Mouse (Mus musculus): ENCODE data around the gene Tcte3. TPM values are rescaled to one million over a fixed set of nuclear protein-coding genes. Genes with fewer than 3 reads are reported as not detected.
"Not testable (repeated sequence)": the region's sequence is repeated elsewhere in the genome, so short reads cannot be mapped to it uniquely, and the experiment has no call there.

The Tcte3 gene
- polyA plus RNA-seq, 1 experiment from 2014 or later, result not detected

DNA sequence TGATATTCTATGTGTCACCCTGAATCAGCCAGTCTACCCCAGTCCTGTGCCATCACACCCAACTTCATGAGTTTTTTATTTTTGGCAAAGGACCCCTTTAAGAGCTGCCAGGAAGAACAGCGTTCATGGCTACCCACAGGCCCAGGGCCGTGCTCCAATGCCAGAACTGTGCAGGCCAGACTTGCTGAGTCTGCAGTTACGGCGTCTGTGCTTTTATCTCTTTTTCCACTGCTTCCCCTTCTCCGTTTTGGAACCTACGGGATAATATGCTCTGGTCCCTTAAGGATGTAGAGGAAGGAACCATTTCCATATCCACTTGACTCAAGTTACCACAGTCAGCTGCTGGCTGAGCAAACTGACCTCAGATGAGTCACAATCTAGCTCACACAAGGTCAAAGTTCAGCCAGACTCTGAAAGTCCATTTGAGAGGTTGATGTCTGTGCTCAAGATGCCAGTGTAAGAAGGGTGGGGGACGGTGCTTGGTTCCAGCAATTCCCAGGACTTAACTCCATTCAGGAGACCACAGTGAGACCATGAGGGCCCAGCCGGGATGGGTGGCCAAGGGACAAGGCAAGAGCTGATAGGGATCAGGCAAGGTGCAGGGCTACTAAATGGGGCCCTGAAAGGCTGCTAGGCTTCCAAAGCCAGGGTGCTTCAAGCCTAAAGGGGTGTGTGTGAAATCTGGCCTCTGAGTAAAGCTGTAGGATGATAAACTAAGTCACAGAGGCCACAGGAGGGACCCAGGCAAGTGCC is 26.9 kb upstream of the Tcte3 start:
- WGBS, result 62% methylated on average over 8 of the region's 8 CpGs
- no peak overlapping the region for H3K4me3 ChIP-seq (replicated peaks; ENCODE audit: low read length)
- no peak overlapping the region for H3K27ac ChIP-seq (ENCODE audit: low read length)
- no peak overlapping the region for H3K9ac ChIP-seq (replicated peaks; ENCODE audit: low read depth, low read length)
- no peak overlapping the region for H3K4me2 ChIP-seq (ENCODE audit: low read length)
- H3K4me1 ChIP-seq (replicated peaks; ENCODE audit: control insufficient read depth, insufficient read depth, low read length), result peaks cover 15% of the 10 kb centered on the region
- no peaks in the 10 kb centered on the region for H3K27me3 ChIP-seq (replicated peaks; ENCODE audit: control insufficient read depth, insufficient read depth, low read length)
- no peaks in the 10 kb centered on the region for H3K36me3 ChIP-seq (ENCODE audit: control insufficient read depth, insufficient read depth)
- no peaks in the 10 kb centered on the region for H3K9me3 ChIP-seq (ENCODE audit: control insufficient read depth, low read length)
- ATAC-seq, result no peak

GRCm38 (mm10) chr17:15066911-15067310 is 25.6 kb upstream of the Tcte3 start:
- Histone ChIP-seq H3K9me3 (ENCODE audit: control insufficient read depth, low read length) (no peaks in the 10 kb centered on the region), H3K36me3 (ENCODE audit: control insufficient read depth, insufficient read depth) (0 out of 2 replicates have a peak, but pooled peaks cover 4% of the 10 kb centered on the region), H3K27ac (ENCODE audit: low read length) (no peak overlapping the region), H3K4me2 (ENCODE audit: low read length) (no peak overlapping the region), H3K9ac (replicated peaks; ENCODE audit: low read depth, low read length) (no peak overlapping the region), H3K4me1 (replicated peaks; ENCODE audit: control insufficient read depth, insufficient read depth, low read length) (peaks cover 15% of the 10 kb centered on the region), H3K4me3 (replicated peaks; ENCODE audit: low read length) (no peak overlapping the region), H3K27me3 (replicated peaks; ENCODE audit: control insufficient read depth, insufficient read depth, low read length) (no peaks in the 10 kb centered on the region)
- ATAC-seq, result no peak
- 32% methylated on average over 1 of the region's 1 CpGs for WGBS

GRCm38 (mm10) chr17:15066066-15066465 is 24.8 kb upstream of the Tcte3 start:
- peaks cover 9% of the 10 kb centered on the region; the same call in 1 of the 2 replicates for H3K36me3 ChIP-seq (ENCODE audit: control insufficient read depth, insufficient read depth)
- peak overlapping the region; percentile 40 for H3K9ac ChIP-seq (replicated peaks; ENCODE audit: low read depth, low read length)
- 17% methylated on average over 6 of the region's 6 CpGs for WGBS
- H3K4me3 ChIP-seq (replicated peaks; ENCODE audit: low read length), result peak overlapping the region; percentile 25
- H3K9me3 ChIP-seq (ENCODE audit: control insufficient read depth, low read length), result no peaks in the 10 kb centered on the region
- H3K4me2 ChIP-seq (ENCODE audit: low read length), result peak overlapping the region; percentile 49
- H3K27ac ChIP-seq (ENCODE audit: low read length), result no peak overlapping the region; the same call in 1 of the 2 replicates
- no peaks in the 10 kb centered on the region for H3K27me3 ChIP-seq (replicated peaks; ENCODE audit: control insufficient read depth, insufficient read depth, low read length)
- peaks cover 15% of the 10 kb centered on the region for H3K4me1 ChIP-seq (replicated peaks; ENCODE audit: control insufficient read depth, insufficient read depth, low read length)
- peak; percentile 73 for ATAC-seq

DNA sequence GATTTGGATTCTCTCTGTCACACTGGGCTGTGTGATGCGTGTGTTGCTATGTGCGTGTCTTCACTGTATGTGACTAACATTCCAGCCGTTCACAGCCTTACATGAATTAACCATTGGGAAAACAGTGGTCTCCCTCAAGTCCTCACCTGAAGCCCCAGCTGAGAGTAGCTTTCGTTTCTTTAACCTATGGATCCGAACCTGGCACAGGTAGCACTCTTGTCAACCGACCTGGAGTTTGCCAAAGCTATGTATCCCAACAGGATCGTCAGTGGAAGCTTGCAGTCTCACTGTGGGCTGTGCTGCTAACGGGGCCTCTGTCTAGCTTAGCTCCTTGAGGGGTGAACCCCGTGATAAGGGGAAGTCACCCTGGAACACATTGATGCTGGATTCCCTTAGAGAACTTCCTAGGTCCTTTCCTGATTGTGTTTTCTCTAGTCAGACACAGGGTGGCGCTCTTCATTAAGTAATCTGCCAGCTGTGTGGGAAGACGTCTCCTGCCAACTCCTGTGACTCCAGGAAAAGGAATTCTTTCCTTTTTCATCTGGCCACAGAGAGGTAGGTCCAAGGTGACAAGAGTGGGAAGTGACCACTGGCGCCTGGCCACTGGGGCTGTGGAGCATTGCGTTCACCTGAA is 24.2 kb upstream of the Tcte3 start:
- H3K9ac ChIP-seq (replicated peaks; ENCODE audit: low read depth, low read length), result peak overlapping the region; percentile 40
- peaks cover 10% of the 10 kb centered on the region; the same call in 1 of the 2 replicates for H3K36me3 ChIP-seq (ENCODE audit: control insufficient read depth, insufficient read depth)
- ATAC-seq, result peak; percentile 76
- H3K27me3 ChIP-seq (replicated peaks; ENCODE audit: control insufficient read depth, insufficient read depth, low read length), result no peaks in the 10 kb centered on the region
- H3K4me3 ChIP-seq (replicated peaks; ENCODE audit: low read length), result peak overlapping the region; percentile 25
- peak overlapping the region; percentile 49 for H3K4me2 ChIP-seq (ENCODE audit: low read length)
- H3K4me1 ChIP-seq (replicated peaks; ENCODE audit: control insufficient read depth, insufficient read depth, low read length), result peaks cover 15% of the 10 kb centered on the region
- no peak overlapping the region; the same call in 1 of the 2 replicates for H3K27ac ChIP-seq (ENCODE audit: low read length)
- no peaks in the 10 kb centered on the region for H3K9me3 ChIP-seq (ENCODE audit: control insufficient read depth, low read length)
- 40% methylated on average over 13 of the region's 13 CpGs for WGBS

GRCm38 (mm10) chr17:15060356-15060755 is 19.1 kb upstream of the Tcte3 start:
- Histone ChIP-seq H3K4me3 (replicated peaks; ENCODE audit: low read length) (no peak overlapping the region), H3K9ac (replicated peaks; ENCODE audit: low read depth, low read length) (no peak overlapping the region), H3K27me3 (replicated peaks; ENCODE audit: control insufficient read depth, insufficient read depth, low read length) (no peaks in the 10 kb centered on the region), H3K27ac (ENCODE audit: low read length) (no peak overlapping the region), H3K4me2 (ENCODE audit: low read length) (no peak overlapping the region), H3K9me3 (ENCODE audit: control insufficient read depth, low read length) (no peaks in the 10 kb centered on the region), H3K36me3 (ENCODE audit: control insufficient read depth, insufficient read depth) (peaks cover 10% of the 10 kb centered on the region), H3K4me1 (replicated peaks; ENCODE audit: control insufficient read depth, insufficient read depth, low read length) (peaks cover 7% of the 10 kb centered on the region; the same call in 1 of the 2 replicates)
- WGBS, result 92% methylated on average over 6 of the region's 6 CpGs
- ATAC-seq, result no peak

- Histone ChIP-seq H3K36me3 (ENCODE audit: control insufficient read depth, insufficient read depth) (peaks cover 10% of the 10 kb centered on the region), H3K9ac (replicated peaks; ENCODE audit: low read depth, low read length) (no peak overlapping the region), H3K4me1 (replicated peaks; ENCODE audit: control insufficient read depth, insufficient read depth, low read length) (peaks cover 7% of the 10 kb centered on the region; the same call in 1 of the 2 replicates), H3K4me3 (replicated peaks; ENCODE audit: low read length) (no peak overlapping the region), H3K9me3 (ENCODE audit: control insufficient read depth, low read length) (no peaks in the 10 kb centered on the region), H3K27ac (ENCODE audit: low read length) (no peak overlapping the region), H3K4me2 (ENCODE audit: low read length) (no peak overlapping the region), H3K27me3 (replicated peaks; ENCODE audit: control insufficient read depth, insufficient read depth, low read length) (no peaks in the 10 kb centered on the region)
- WGBS, result 96% methylated on average over 14 of the region's 14 CpGs
- ATAC-seq, result no peak
Measured at GRCm38 (mm10) chr17:15059646-15060045, 18.4 kb upstream of the Tcte3 start.

GRCm38 (mm10) chr17:15058161-15058591 is 16.9 kb upstream of the Tcte3 start:
- Histone ChIP-seq H3K9ac (replicated peaks; ENCODE audit: low read depth, low read length) (no peak overlapping the region), H3K4me3 (replicated peaks; ENCODE audit: low read length) (no peak overlapping the region), H3K27me3 (replicated peaks; ENCODE audit: control insufficient read depth, insufficient read depth, low read length) (no peaks in the 10 kb centered on the region), H3K9me3 (ENCODE audit: control insufficient read depth, low read length) (no peaks in the 10 kb centered on the region), H3K4me2 (ENCODE audit: low read length) (no peak overlapping the region), H3K36me3 (ENCODE audit: control insufficient read depth, insufficient read depth) (peaks cover 10% of the 10 kb centered on the region), H3K4me1 (replicated peaks; ENCODE audit: control insufficient read depth, insufficient read depth, low read length) (peaks cover 7% of the 10 kb centered on the region; the same call in 1 of the 2 replicates), H3K27ac (ENCODE audit: low read length) (no peak overlapping the region)
- ATAC-seq, result no peak
- WGBS, result 90% methylated on average over 5 of the region's 5 CpGs

DNA sequence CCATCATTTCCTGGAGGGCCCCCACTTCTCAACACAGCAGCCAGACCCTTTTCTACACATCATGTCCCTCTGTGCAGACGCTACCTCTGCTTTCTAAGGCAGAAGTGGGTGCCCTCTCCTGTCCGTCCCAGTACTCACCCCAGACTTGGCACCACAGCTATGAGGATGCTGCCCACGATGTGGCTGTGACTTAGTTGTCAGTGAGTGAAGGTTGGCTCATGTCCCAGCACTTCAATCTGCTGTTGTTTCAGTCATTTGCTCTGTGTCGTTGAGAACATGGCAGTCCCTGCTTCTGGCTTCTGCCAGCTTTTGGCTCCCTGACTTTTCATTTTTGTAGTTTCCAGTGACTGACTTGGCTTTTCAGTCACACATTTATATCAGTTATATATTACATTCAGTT is 14.6 kb upstream of the Tcte3 start:
- ATAC-seq, result peak; percentile 61; the same call in 1 of the 2 replicates
- peaks cover 7% of the 10 kb centered on the region; the same call in 1 of the 2 replicates for H3K4me1 ChIP-seq (replicated peaks; ENCODE audit: control insufficient read depth, insufficient read depth, low read length)
- no peaks in the 10 kb centered on the region; the same call in none of the 2 replicates for H3K36me3 ChIP-seq (ENCODE audit: control insufficient read depth, insufficient read depth)
- H3K4me3 ChIP-seq (replicated peaks; ENCODE audit: low read length), result no peak overlapping the region
- no peaks in the 10 kb centered on the region for H3K9me3 ChIP-seq (ENCODE audit: control insufficient read depth, low read length)
- H3K4me2 ChIP-seq (ENCODE audit: low read length), result no peak overlapping the region
- no peaks in the 10 kb centered on the region for H3K27me3 ChIP-seq (replicated peaks; ENCODE audit: control insufficient read depth, insufficient read depth, low read length)
- H3K9ac ChIP-seq (replicated peaks; ENCODE audit: low read depth, low read length), result no peak overlapping the region
- WGBS, result 48% methylated on average over 4 of the region's 4 CpGs
- H3K27ac ChIP-seq (ENCODE audit: low read length), result no peak overlapping the region

DNA sequence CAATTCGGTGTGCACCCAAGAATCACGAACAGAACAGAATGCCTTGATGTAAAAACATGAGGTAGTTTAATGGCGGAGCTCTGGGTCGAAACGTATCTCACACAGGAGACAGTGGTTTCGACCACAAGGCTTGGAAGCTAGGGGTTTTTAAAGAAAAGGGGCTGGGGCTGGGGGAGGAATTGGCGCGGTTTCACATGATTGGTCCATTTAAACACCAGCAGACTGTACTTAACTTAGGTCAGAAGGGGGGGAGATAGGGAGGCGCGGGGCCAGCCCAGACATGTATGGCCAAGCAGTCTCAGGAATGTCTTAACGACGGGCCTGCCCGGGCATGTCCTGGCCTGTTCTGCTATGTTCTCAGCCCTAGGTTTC is 12.5 kb upstream of the Tcte3 start:
- 89% methylated on average over 10 of the region's 13 CpGs for WGBS
- H3K4me2 ChIP-seq (ENCODE audit: low read length); H3K9me3 ChIP-seq (ENCODE audit: control insufficient read depth, low read length); ATAC-seq; H3K27me3 ChIP-seq (replicated peaks; ENCODE audit: control insufficient read depth, insufficient read depth, low read length); H3K36me3 ChIP-seq (ENCODE audit: control insufficient read depth, insufficient read depth); H3K4me3 ChIP-seq (replicated peaks; ENCODE audit: low read length); H3K27ac ChIP-seq (ENCODE audit: low read length); H3K4me1 ChIP-seq (replicated peaks; ENCODE audit: control insufficient read depth, insufficient read depth, low read length); H3K9ac ChIP-seq (replicated peaks; ENCODE audit: low read depth, low read length): not testable (repeated sequence)
